In genomic region chr5:64060881-64061280, GRCm38 (mm10) we compare ENCODE assay signal across 13 mouse cellular contexts.
"Had no signal": no experiment of that assay in that cellular context is flagged by ENCODE, and none has a peak within 500 bp of the region (broad histone marks: within the 10 kb centered on the region; RNA-seq: fewer than 3 reads in every experiment).

No protein-coding gene starts in this region.

- H3K27me3 ChIP-seq: limb, embryonic 13.5 days; liver, embryonic 12.5 days; liver, embryonic 15.5 days; lung, embryonic 15.5 days; midbrain, embryonic 13.5 days had no signal

- H3K36me3 ChIP-seq: limb, embryonic 10.5 days; limb, embryonic 13.5 days; liver, embryonic 12.5 days; liver, embryonic 15.5 days; lung, embryonic 15.5 days; midbrain, embryonic 13.5 days had no signal

- H3K4me1 ChIP-seq: limb, embryonic 10.5 days; limb, embryonic 13.5 days; liver, embryonic 12.5 days; liver, embryonic 15.5 days; lung, embryonic 15.5 days; midbrain, embryonic 13.5 days had no signal

- H3K27ac ChIP-seq: limb, embryonic 10.5 days; limb, embryonic 13.5 days; liver, embryonic 12.5 days; liver, embryonic 15.5 days; lung, embryonic 15.5 days; macrophage; midbrain, embryonic 13.5 days had no signal

- H3K4me3 ChIP-seq: limb, embryonic 10.5 days; limb, embryonic 13.5 days; liver, embryonic 12.5 days; liver, embryonic 15.5 days; lung, embryonic 15.5 days; midbrain, embryonic 13.5 days had no signal

- DNase-seq: kidney, adult 9 months; liver; lung, adult 18-20 months; lung, postnatal 14 days; thymus, adult 18-20 months; thymus, postnatal 36 days had no signal
